Mouse (Mus musculus): Measurements from ENCODE around the gene Clk3. TPM values are rescaled to one million over a fixed set of nuclear protein-coding genes. Genes with fewer than 3 reads are reported as not detected.

The Clk3 gene
- total RNA-seq, 1 experiment, result 38.3 TPM

GRCm38 (mm10) chr9:57708068-57708719, 57.5 kb downstream of the Clk3 start, which contains the start of gene Edc3:
TSS of gene Edc3 (plus strand) at chr9:57708540.
- in situ Hi-C loops (cut with MboI; ENCODE audit: low sequenced_read_pairs in 2 of 2, unreplicated experiment in 2 of 2), result no loop called here
- 0 out of 4 replicates have a peak, but pooled peaks cover 0 to 2% of the 10 kb centered on the region in 2 experiments for H3K4me1 ChIP-seq (ENCODE audit: control insufficient read depth in 2 of 2, insufficient read depth in 2 of 2, low read length in 2 of 2, poor library complexity in 1 of 2)
- peak within 1 kb of the TSS; percentile 92 to 100 for H3K4me3 ChIP-seq (ENCODE audit: insufficient read depth in 1 of 2, low read depth in 1 of 2, low read length in 2 of 2, poor library complexity in 1 of 2, severe bottlenecking in 1 of 2)
- H3K9ac ChIP-seq (ENCODE audit: insufficient read depth, low read depth, low read length, poor library complexity, severe bottlenecking), result peak within 1 kb of the TSS; percentile 89
- peak within 1 kb of the TSS; percentile 26; the same call in 1 of the 2 replicates for H3K27ac ChIP-seq (ENCODE audit: insufficient read depth, low read depth, low read length, poor library complexity, severe bottlenecking)
- H3K9me3 ChIP-seq (ENCODE audit: control insufficient read depth, insufficient read depth, low read depth, low read length), result no peaks in the 10 kb centered on the region
- peak; percentile 90 for DNase-seq (ENCODE audit: low read depth, low spot score)
- no peak for TF ChIP-seq ZC3H11A (IDR thresholded peaks at IDR 0.05; ENCODE audit: borderline replicate concordance, low read depth, low read length)
- TF ChIP-seq HCFC1 (IDR thresholded peaks at IDR 0.05; ENCODE audit: borderline replicate concordance, insufficient read depth, low read length), result no peak
- no peak for TF ChIP-seq MAFK (IDR thresholded peaks at IDR 0.05; ENCODE audit: insufficient read depth, low read depth, low read length)
- no peak for TF ChIP-seq CHD2 (IDR thresholded peaks at IDR 0.05; ENCODE audit: low read depth, low read length)
- TF ChIP-seq ZNF384 (IDR thresholded peaks at IDR 0.05; ENCODE audit: low read depth, low read length), result no peak
- peaks cover under 1% of the 10 kb centered on the region for H3K36me3 ChIP-seq (ENCODE audit: control insufficient read depth, insufficient read depth, low read length, poor library complexity, severe bottlenecking)

- in situ Hi-C loops (cut with MboI; ENCODE audit: low sequenced_read_pairs in 2 of 2, unreplicated experiment in 2 of 2), result no loop called here
- Histone ChIP-seq H3K36me3 (ENCODE audit: control insufficient read depth, insufficient read depth, low read length, poor library complexity, severe bottlenecking) (no peaks in the 10 kb centered on the region), H3K9ac (ENCODE audit: insufficient read depth, low read depth, low read length, poor library complexity, severe bottlenecking) (no peak overlapping the region), H3K27ac (ENCODE audit: insufficient read depth, low read depth, low read length, poor library complexity, severe bottlenecking) (no peak overlapping the region), H3K4me1 (ENCODE audit: control insufficient read depth in 2 of 2, insufficient read depth in 2 of 2, low read length in 2 of 2, poor library complexity in 1 of 2) (peaks cover 2 to 5% of the 10 kb centered on the region in 2 experiments; a peak in 1 of 4 replicates), H3K9me3 (ENCODE audit: control insufficient read depth, insufficient read depth, low read depth, low read length) (no peaks in the 10 kb centered on the region), H3K4me3 (ENCODE audit: insufficient read depth in 1 of 2, low read depth in 1 of 2, low read length in 2 of 2, poor library complexity in 1 of 2, severe bottlenecking in 1 of 2) (no peak overlapping the region)
- TF ChIP-seq MAFK (IDR thresholded peaks at IDR 0.05; ENCODE audit: insufficient read depth, low read depth, low read length), result no peak
- TF ChIP-seq ZNF384 (IDR thresholded peaks at IDR 0.05; ENCODE audit: low read depth, low read length), result no peak
- TF ChIP-seq HCFC1 (IDR thresholded peaks at IDR 0.05; ENCODE audit: borderline replicate concordance, insufficient read depth, low read length), result no peak
- no peak for TF ChIP-seq CHD2 (IDR thresholded peaks at IDR 0.05; ENCODE audit: low read depth, low read length)
- TF ChIP-seq ZC3H11A (IDR thresholded peaks at IDR 0.05; ENCODE audit: borderline replicate concordance, low read depth, low read length), result no peak
- no peak for DNase-seq (ENCODE audit: low read depth, low spot score)
These were observed 59.2 kb downstream of the Clk3 start for GRCm38 (mm10) chr9:57706496-57706895.

Other genes starting within 250 kb of the Clk3 start
- 390 TPM in 2 replicates for gene Cox5a, start 244.6 kb downstream of the Clk3 start, total RNA-seq (2012; rRNA removed)
- 10.2 and 10.8 TPM in 2 replicates for gene Fam219b, start 228.3 kb downstream of the Clk3 start, total RNA-seq (2012; rRNA removed)
- gene Mpi, start 213.1 kb downstream of the Clk3 start, total RNA-seq (2012; rRNA removed), result 42.3 and 45.2 TPM in 2 replicates
- 51.7 and 79.6 TPM in 2 replicates for gene Scamp2, start 204.9 kb downstream of the Clk3 start, total RNA-seq (2012; rRNA removed)
- 7.3 and 16.5 TPM in 2 replicates for gene Ulk3, start 176.4 kb downstream of the Clk3 start, total RNA-seq (2012; rRNA removed)
- not detected in 2 replicates for gene Cplx3, start 159.6 kb downstream of the Clk3 start, total RNA-seq (2012; rRNA removed)
- 0.22 TPM in 1 of 2 replicates, not detected in the other for gene Lman1l, start 145.1 kb downstream of the Clk3 start, total RNA-seq (2012; rRNA removed)
- gene Csk, start 112.2 kb downstream of the Clk3 start, total RNA-seq (2012; rRNA removed), result 27.1 and 32.2 TPM in 2 replicates
- gene Cyp1a2, start 82.2 kb downstream of the Clk3 start, total RNA-seq (2012; rRNA removed), result 0.67 and 0.69 TPM in 2 replicates
- 0.74 and 1.0 TPM in 2 replicates for gene Cyp1a1, start 77.9 kb downstream of the Clk3 start, total RNA-seq (2012; rRNA removed)
- 10.2 TPM in 2 replicates for gene Edc3, start 57.3 kb downstream of the Clk3 start, total RNA-seq (2012; rRNA removed)
- gene Arid3b, start 70.9 kb upstream of the Clk3 start, total RNA-seq (2012; rRNA removed), result 20.3 and 23.4 TPM in 2 replicates
- 16.4 and 21.2 TPM in 2 replicates for gene Ubl7, start 145.1 kb upstream of the Clk3 start, total RNA-seq (2012; rRNA removed)
- gene Sema7a, start 174.3 kb upstream of the Clk3 start, total RNA-seq (2012; rRNA removed), result 7.5 and 9.2 TPM in 2 replicates
- gene Cyp11a1, start 240.6 kb upstream of the Clk3 start, total RNA-seq (2012; rRNA removed), result 1.7 and 3.0 TPM in 2 replicates

All from ES-E14 (cell line).